Mouse (Mus musculus): Measurements from ENCODE around the gene AI987944. TPM values are rescaled to one million over a fixed set of nuclear protein-coding genes. Genes with fewer than 3 reads are reported as not detected.

The AI987944 gene
- 0.67 and 1.2 TPM in 2 replicates for polyA plus RNA-seq (2012; rRNA removed; ENCODE audit: low replicate concordance)

GRCm38 (mm10) chr7:41393048-41393971 lies at the start of gene AI987944:
Gene AI987944, minus strand, starts transcription at chr7:41393379.

Other genes starting within 250 kb of the AI987944 start
- not detected in 2 replicates for gene Gm5592, start 239.5 kb downstream of the AI987944 start, polyA plus RNA-seq (2012; rRNA removed; ENCODE audit: low replicate concordance)
- not detected in 2 replicates for gene Vmn2r57, start 55.3 kb upstream of the AI987944 start, polyA plus RNA-seq (2012; rRNA removed; ENCODE audit: low replicate concordance)
- gene Gm20449, start 106.0 kb upstream of the AI987944 start, polyA plus RNA-seq (2012; rRNA removed; ENCODE audit: low replicate concordance), result not detected in 2 replicates
- 0.77 and 1.1 TPM in 2 replicates for gene AW146154, start 106.5 kb upstream of the AI987944 start, polyA plus RNA-seq (2012; rRNA removed; ENCODE audit: low replicate concordance)
- not detected in 2 replicates for gene Gm6871, start 180.3 kb upstream of the AI987944 start, polyA plus RNA-seq (2012; rRNA removed; ENCODE audit: low replicate concordance)
- 0.43 and 0.57 TPM in 2 replicates for gene 2610021A01Rik, start 205.9 kb upstream of the AI987944 start, polyA plus RNA-seq (2012; rRNA removed; ENCODE audit: low replicate concordance)
- gene Zfp788, start 239.8 kb upstream of the AI987944 start, polyA plus RNA-seq (2012; rRNA removed; ENCODE audit: low replicate concordance), result 0.02 and 0.05 TPM in 2 replicates